Mouse (Mus musculus) embryonic facial prominence, embryonic 15.5 days (tissue): ENCODE results near the gene Cdk8. TPM values are rescaled to one million over a fixed set of nuclear protein-coding genes. Genes with fewer than 3 reads are reported as not detected.

ENCODE experiments used
- polyA plus RNA-seq: library from polyadenylated mRNA; unstranded; fragments of >200 nt; fragmentation: Nextera tagmentation; extraction: Ambion mirVana; gene quantifications from 2 replicates; pipeline ENCODE4 v1.2.1, GENCODE M21; 2015

Gene Cdk8
- polyA plus RNA-seq, 1 experiment from 2014 or later = 16.2 TPM

Other genes with a start within 250 kb of the Cdk8 start
- gene Cyp3a25, start 221.6 kb upstream of the Cdk8 start, polyA plus RNA-seq = not detected in 2 replicates
- gene Cyp3a59, start 152.0 kb upstream of the Cdk8 start, polyA plus RNA-seq = not detected in 2 replicates
- not detected in 2 replicates for gene Gm5565, start 70.7 kb upstream of the Cdk8 start, polyA plus RNA-seq
- gene Gm6309, start 60.5 kb upstream of the Cdk8 start, polyA plus RNA-seq = not detected in 2 replicates
- gene 1700001J03Rik, start 45.9 kb upstream of the Cdk8 start, polyA plus RNA-seq = not detected in 2 replicates
- 49.4 and 51.5 TPM in 2 replicates for gene Rnf6, start 9.7 kb upstream of the Cdk8 start, polyA plus RNA-seq
- 3.2 and 3.5 TPM in 2 replicates for gene Wasf3, start 153.8 kb downstream of the Cdk8 start, polyA plus RNA-seq